In the genomic region with DNA sequence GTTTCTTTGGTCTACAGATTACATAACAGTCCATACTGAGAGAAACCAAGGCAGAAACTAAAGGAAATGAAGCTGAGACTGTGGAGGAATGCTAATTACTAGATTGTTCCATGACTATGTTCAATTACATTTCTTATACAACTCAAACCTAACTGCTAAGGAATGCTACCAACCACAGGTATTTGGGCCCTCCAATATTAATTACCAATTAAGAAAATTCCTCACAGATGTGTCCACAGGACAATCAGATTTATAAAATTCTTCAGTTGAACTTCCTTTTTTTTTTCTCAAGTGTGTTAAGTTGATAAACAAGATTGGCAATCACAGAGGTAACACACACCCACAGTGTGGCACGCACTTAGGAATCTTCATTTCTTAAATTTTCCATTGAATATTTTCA, we compare ENCODE assay signal across 16 mouse cellular contexts.
"Had no signal": no experiment of that assay in that cellular context is flagged by ENCODE, and none has a peak within 500 bp of the region (broad histone marks: within the 10 kb centered on the region; RNA-seq: fewer than 3 reads in every experiment).

No protein-coding gene starts in this region.

- DNase-seq: heart, postnatal 10 days; heart, postnatal 14 days; heart, postnatal 36 days; heart, postnatal 4 days; kidney, adult 11 months; kidney, adult 18-20 months; kidney, adult 2 months; kidney, adult 8-10 months; kidney, adult 9 months; kidney, postnatal 10 days; kidney, postnatal 14 days; kidney, postnatal 25 days; kidney, postnatal 36 days; kidney, postnatal 4 days; layer of hippocampus, adult 9-11 months; layer of hippocampus, postnatal 36 days had no signal
